Mouse (Mus musculus) gastrocnemius, adult 2 months (tissue): ENCODE data around the gene Cmklr1. TPM values are rescaled to one million over a fixed set of nuclear protein-coding genes. Genes with fewer than 3 reads are reported as not detected.

Experiments used
- DNase-seq: peaks from one replicate; pipeline ENCODE4 v3.0.0; 2022
- H3K27ac ChIP-seq: fragments of 200-600 bp; 2 replicates; pipeline ENCODE4 v1.8.1; 2022; ENCODE audit warnings: mild to moderate bottlenecking
- H3K4me3 ChIP-seq: fragments of 200-600 bp; 2 replicates; pipeline ENCODE4 v1.8.1; 2022; ENCODE audit warnings: mild to moderate bottlenecking, moderate library complexity
- CTCF ChIP-seq: fragments of 200-600 bp; IDR thresholded peaks from 2 replicates; pipeline ENCODE4 v1.8.1; 2022; ENCODE audit warnings: antibody characterized with exemption, mild to moderate bottlenecking, moderate library complexity
- intact Hi-C: fragments of 180-260 bp; cut with DNase I; formaldehyde crosslinking; loops from one replicate; pipeline ENCODE4 v1.15.1; 2025
- long read RNA-seq, 2 experiments: library from polyadenylated mRNA; stranded (forward); transcript quantifications; one replicate each; pipeline ENCODE4 v2.0.0; 2021
- total RNA-seq, 2 experiments: library from RNA; stranded (reverse); gene quantifications; 2 replicates each; pipeline ENCODE4 v1.2.3; 2021

Cmklr1 gene
- 10 to 100 TPM; 10.8 to 17.1 TPM for total RNA-seq
- long read RNA-seq, experiment 1, partial matches to known transcripts = 0 of 1 reads
- long read RNA-seq, experiment 1, other reads (novel, unspliced or antisense) = 1 of 1 reads
- long read RNA-seq, experiment 2 = 0 reads

- Histone ChIP-seq H3K27ac (peak within 1 kb of the TSS; percentile 78), H3K4me3 (peak within 1 kb of the TSS; percentile 72)
- intact Hi-C loops = no loop called here
- DNase-seq = peak; percentile 87
- TF ChIP-seq CTCF = peak; percentile 12; the same call in 1 of the 2 replicates
Observed at GRCm38 (mm10) chr5:113650035-113650865, at the start of gene Cmklr1. Gene Cmklr1 (minus strand): TSS chr5:113650426.

GRCm38 (mm10) chr5:113694415-113694814 lies 44.2 kb upstream of the Cmklr1 start:
- intact Hi-C loops = no loop called here
- H3K4me3 ChIP-seq = no peak overlapping the region
- DNase-seq = peak; percentile 56
- no peak for TF ChIP-seq CTCF
- no peak overlapping the region for H3K27ac ChIP-seq

- DNase-seq = no peak
- intact Hi-C loops = no loop called here
- no peak for TF ChIP-seq CTCF
- Histone ChIP-seq H3K4me3 (no peak overlapping the region), H3K27ac (no peak overlapping the region)
Observed at GRCm38 (mm10) chr5:113694000-113694399, 43.8 kb upstream of the Cmklr1 start.

GRCm38 (mm10) chr5:113693196-113693755 lies 43.0 kb upstream of the Cmklr1 start:
- Histone ChIP-seq H3K27ac (no peak overlapping the region), H3K4me3 (no peak overlapping the region)
- DNase-seq = no peak
- TF ChIP-seq CTCF = no peak
- intact Hi-C loops = no loop called here

- no peak overlapping the region for H3K27ac ChIP-seq
- DNase-seq = no peak
- no peak for TF ChIP-seq CTCF
- intact Hi-C loops = no loop called here
- H3K4me3 ChIP-seq = no peak overlapping the region
Observed at GRCm38 (mm10) chr5:113690866-113691265, 40.6 kb upstream of the Cmklr1 start.

GRCm38 (mm10) chr5:113690069-113690548 lies 39.9 kb upstream of the Cmklr1 start:
- Histone ChIP-seq H3K27ac (no peak overlapping the region), H3K4me3 (no peak overlapping the region)
- no peak for DNase-seq
- intact Hi-C loops = no loop called here
- no peak for TF ChIP-seq CTCF

GRCm38 (mm10) chr5:113687514-113687913 lies 37.3 kb upstream of the Cmklr1 start:
- intact Hi-C loops = no loop called here
- TF ChIP-seq CTCF = no peak
- DNase-seq = no peak
- no peak overlapping the region for H3K4me3 ChIP-seq
- H3K27ac ChIP-seq = no peak overlapping the region

GRCm38 (mm10) chr5:113685471-113685870 lies 35.2 kb upstream of the Cmklr1 start:
- DNase-seq = no peak
- Histone ChIP-seq H3K27ac (no peak overlapping the region), H3K4me3 (no peak overlapping the region)
- no peak for TF ChIP-seq CTCF
- intact Hi-C loops = no loop called here

GRCm38 (mm10) chr5:113683246-113683645 lies 33.0 kb upstream of the Cmklr1 start:
- TF ChIP-seq CTCF = no peak
- H3K4me3 ChIP-seq = no peak overlapping the region
- DNase-seq = no peak
- no peak overlapping the region for H3K27ac ChIP-seq
- intact Hi-C loops = no loop called here

GRCm38 (mm10) chr5:113682472-113682871 lies 32.2 kb upstream of the Cmklr1 start:
- Histone ChIP-seq H3K27ac (no peak overlapping the region), H3K4me3 (no peak overlapping the region)
- TF ChIP-seq CTCF = no peak
- intact Hi-C loops = no loop called here
- no peak for DNase-seq

- TF ChIP-seq CTCF = no peak
- Histone ChIP-seq H3K4me3 (no peak overlapping the region), H3K27ac (no peak overlapping the region)
- no peak for DNase-seq
- intact Hi-C loops = no loop called here
Observed at GRCm38 (mm10) chr5:113681219-113681618, 31.0 kb upstream of the Cmklr1 start.

- Histone ChIP-seq H3K27ac (no peak overlapping the region), H3K4me3 (no peak overlapping the region)
- TF ChIP-seq CTCF = no peak
- no peak for DNase-seq
- intact Hi-C loops = no loop called here
Observed at GRCm38 (mm10) chr5:113679509-113679908, 29.3 kb upstream of the Cmklr1 start.

- no peak for DNase-seq
- Histone ChIP-seq H3K27ac (no peak overlapping the region), H3K4me3 (no peak overlapping the region)
- no peak for TF ChIP-seq CTCF
- intact Hi-C loops = no loop called here
Observed at GRCm38 (mm10) chr5:113678743-113679452, 28.7 kb upstream of the Cmklr1 start.
